ENCODE assay signal across 28 mouse cellular contexts in the genomic region with DNA sequence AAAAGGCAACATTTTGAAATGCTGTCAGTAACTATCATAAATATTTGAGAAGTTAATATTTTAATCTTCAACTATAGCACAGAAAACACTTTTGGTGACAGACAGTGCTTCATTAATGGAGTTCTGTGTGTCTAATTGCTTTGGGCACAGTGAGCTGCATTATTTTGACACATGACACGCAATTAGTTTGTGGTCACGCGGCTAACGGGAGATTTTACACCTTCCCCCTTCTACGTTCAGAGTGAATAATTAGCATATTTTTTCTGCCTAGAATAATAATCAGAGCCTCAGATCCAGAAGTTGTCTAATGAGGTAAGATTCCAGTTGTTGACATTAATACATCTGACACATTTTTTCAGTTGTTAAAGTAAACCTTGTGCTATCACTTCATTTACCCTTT.
DNase-seq lines count a peak whose midpoint lies in the region; ATAC-seq and TF ChIP-seq lines count a peak whose summit lies in the region.
"Had no signal": no experiment of that assay in that cellular context is flagged by ENCODE, and none has a peak within 500 bp of the region (broad histone marks: within the 10 kb centered on the region; RNA-seq: fewer than 3 reads in every experiment).

No protein-coding gene starts in this region.

- H3K27ac ChIP-seq in forebrain, embryonic 11.5 days (ENCODE audit: low read depth, low read length): no peak overlapping the region
- no peak overlapping the region for H3K27ac ChIP-seq in forebrain, postnatal 0 days (ENCODE audit: low read depth, low read length)
- no peak overlapping the region for H3K27ac ChIP-seq in midbrain, embryonic 15.5 days
- H3K27ac ChIP-seq in midbrain, embryonic 11.5 days (ENCODE audit: low read depth, low read length): no peak overlapping the region
- no peak overlapping the region for H3K27ac ChIP-seq in forebrain, embryonic 14.5 days (ENCODE audit: low read depth, low read length)
- H3K27ac ChIP-seq in hindbrain, embryonic 11.5 days (ENCODE audit: low read depth, low read length): no peak overlapping the region
- H3K27ac ChIP-seq: embryonic facial prominence, embryonic 12.5 days; embryonic facial prominence, embryonic 15.5 days; heart, adult 2 months; heart, embryonic 10.5 days; heart, embryonic 13.5 days; hindbrain, embryonic 12.5 days; hindbrain, embryonic 15.5 days; intestine, embryonic 15.5 days had no signal

- H3K9ac ChIP-seq in forebrain, embryonic 11.5 days (ENCODE audit: low read length): no peak overlapping the region
- no peak overlapping the region for H3K9ac ChIP-seq in forebrain, postnatal 0 days
- H3K9ac ChIP-seq in midbrain, embryonic 15.5 days: no peak overlapping the region
- no peak overlapping the region for H3K9ac ChIP-seq in midbrain, embryonic 11.5 days (ENCODE audit: low read length)
- H3K9ac ChIP-seq in forebrain, embryonic 14.5 days (ENCODE audit: low read length): no peak overlapping the region
- no peak overlapping the region for H3K9ac ChIP-seq in hindbrain, embryonic 11.5 days (ENCODE audit: low read depth, low read length)
- H3K9ac ChIP-seq: embryonic facial prominence, embryonic 12.5 days; embryonic facial prominence, embryonic 15.5 days; heart, embryonic 13.5 days; hindbrain, embryonic 12.5 days; hindbrain, embryonic 15.5 days; intestine, embryonic 15.5 days had no signal

- DNase-seq in forebrain, embryonic 11.5 days (ENCODE audit: low spot score): no peak
- DNase-seq in forebrain, postnatal 0 days: no peak
- no peak for DNase-seq in midbrain, embryonic 11.5 days (ENCODE audit: low spot score, missing footprints)
- peak; percentile 64 for DNase-seq in forebrain, embryonic 14.5 days (ENCODE audit: low spot score)
- no peak for DNase-seq in hindbrain, embryonic 11.5 days (ENCODE audit: low spot score)
- no peak for DNase-seq in B cell, adult 2 months
- DNase-seq: adrenal gland, postnatal 10 days; adrenal gland, postnatal 36 days; cerebellum, adult 11 months; cerebellum, adult 2 months; cerebellum, adult 9-11 months; cerebellum, postnatal 25 days; gastrocnemius, postnatal 10 days; gastrocnemius, postnatal 36 days; heart, adult 2 months; heart, postnatal 14 days; heart, postnatal 4 days had no signal

- TF ChIP-seq CTCF in forebrain, postnatal 0 days (IDR thresholded peaks at IDR 0.05; ENCODE audit: low read depth): no peak

- WGBS in forebrain, embryonic 11.5 days: 57% methylated on average over 5 of the region's 5 CpGs
- 32% methylated on average over 5 of the region's 5 CpGs for WGBS in forebrain, postnatal 0 days
- WGBS in midbrain, embryonic 15.5 days: 52% methylated on average over 5 of the region's 5 CpGs
- 90% methylated on average over 5 of the region's 5 CpGs for WGBS in midbrain, embryonic 11.5 days
- WGBS in forebrain, embryonic 14.5 days: 16% methylated on average over 5 of the region's 5 CpGs
- 77% methylated on average over 5 of the region's 5 CpGs for WGBS in hindbrain, embryonic 11.5 days

- H3K36me3 ChIP-seq in forebrain, embryonic 11.5 days (ENCODE audit: control insufficient read depth, insufficient read depth, low read length): no peaks in the 10 kb centered on the region
- H3K36me3 ChIP-seq in forebrain, postnatal 0 days (ENCODE audit: insufficient read depth): no peaks in the 10 kb centered on the region
- H3K36me3 ChIP-seq in midbrain, embryonic 15.5 days (replicated peaks): no peaks in the 10 kb centered on the region
- no peaks in the 10 kb centered on the region for H3K36me3 ChIP-seq in midbrain, embryonic 11.5 days (ENCODE audit: control insufficient read depth, insufficient read depth, low read length)
- H3K36me3 ChIP-seq in forebrain, embryonic 14.5 days (ENCODE audit: control insufficient read depth, insufficient read depth, low read length): no peaks in the 10 kb centered on the region
- no peaks in the 10 kb centered on the region for H3K36me3 ChIP-seq in hindbrain, embryonic 11.5 days (ENCODE audit: control insufficient read depth, insufficient read depth, low read length)
- H3K36me3 ChIP-seq: embryonic facial prominence, embryonic 12.5 days; embryonic facial prominence, embryonic 15.5 days; G1E; heart, embryonic 10.5 days; heart, embryonic 13.5 days; hindbrain, embryonic 12.5 days; hindbrain, embryonic 15.5 days; intestine, embryonic 15.5 days had no signal

- H3K4me1 ChIP-seq in forebrain, embryonic 11.5 days (replicated peaks; ENCODE audit: control insufficient read depth, insufficient read depth, low read length): 0 out of 2 replicates have a peak, but pooled peaks cover 1% of the 10 kb centered on the region
- H3K4me1 ChIP-seq in forebrain, postnatal 0 days (ENCODE audit: insufficient read depth): no peaks in the 10 kb centered on the region
- H3K4me1 ChIP-seq in midbrain, embryonic 15.5 days: no peaks in the 10 kb centered on the region
- no peaks in the 10 kb centered on the region for H3K4me1 ChIP-seq in midbrain, embryonic 11.5 days (ENCODE audit: control insufficient read depth, insufficient read depth, low read length)
- H3K4me1 ChIP-seq in forebrain, embryonic 14.5 days (ENCODE audit: control insufficient read depth, insufficient read depth, low read length): no peaks in the 10 kb centered on the region
- H3K4me1 ChIP-seq in hindbrain, embryonic 11.5 days (replicated peaks; ENCODE audit: control insufficient read depth, insufficient read depth, low read length): no peaks in the 10 kb centered on the region
- H3K4me1 ChIP-seq: embryonic facial prominence, embryonic 12.5 days; embryonic facial prominence, embryonic 15.5 days; heart, embryonic 10.5 days; heart, embryonic 13.5 days; hindbrain, embryonic 12.5 days; hindbrain, embryonic 15.5 days; intestine, embryonic 15.5 days had no signal

- ATAC-seq in forebrain, embryonic 11.5 days (replicated peaks; ENCODE audit: low FRiP score): peak; percentile 59
- no peak for ATAC-seq in forebrain, postnatal 0 days
- 0 out of 2 replicates have a peak, but pooled peaks have one; percentile 27 for ATAC-seq in midbrain, embryonic 15.5 days (replicated peaks)
- ATAC-seq in midbrain, embryonic 11.5 days (ENCODE audit: low FRiP score): no peak
- ATAC-seq in forebrain, embryonic 14.5 days: peak; percentile 77
- ATAC-seq in hindbrain, embryonic 11.5 days (ENCODE audit: low FRiP score): no peak
- ATAC-seq: intestine, embryonic 15.5 days; Patski had no signal

- H3K4me2 ChIP-seq in forebrain, embryonic 11.5 days (ENCODE audit: low read depth, low read length, severe bottlenecking): no peak overlapping the region
- H3K4me2 ChIP-seq in forebrain, postnatal 0 days (ENCODE audit: low read depth): no peak overlapping the region
- no peak overlapping the region for H3K4me2 ChIP-seq in midbrain, embryonic 15.5 days
- no peak overlapping the region for H3K4me2 ChIP-seq in midbrain, embryonic 11.5 days
- no peak overlapping the region for H3K4me2 ChIP-seq in forebrain, embryonic 14.5 days (ENCODE audit: low read length)
- no peak overlapping the region for H3K4me2 ChIP-seq in hindbrain, embryonic 11.5 days (replicated peaks; ENCODE audit: low read depth, low read length)
- H3K4me2 ChIP-seq: embryonic facial prominence, embryonic 12.5 days; embryonic facial prominence, embryonic 15.5 days; heart, embryonic 13.5 days; hindbrain, embryonic 12.5 days; hindbrain, embryonic 15.5 days; intestine, embryonic 15.5 days had no signal

- H3K27me3 ChIP-seq in forebrain, embryonic 11.5 days (ENCODE audit: control insufficient read depth, insufficient read depth, low read length): no peaks in the 10 kb centered on the region
- no peaks in the 10 kb centered on the region for H3K27me3 ChIP-seq in forebrain, postnatal 0 days (ENCODE audit: insufficient read depth, low read length)
- no peaks in the 10 kb centered on the region for H3K27me3 ChIP-seq in midbrain, embryonic 15.5 days (replicated peaks)
- H3K27me3 ChIP-seq in midbrain, embryonic 11.5 days (ENCODE audit: control insufficient read depth, insufficient read depth, low read length): no peaks in the 10 kb centered on the region
- H3K27me3 ChIP-seq in forebrain, embryonic 14.5 days (replicated peaks; ENCODE audit: control insufficient read depth, insufficient read depth, low read length): no peaks in the 10 kb centered on the region
- no peaks in the 10 kb centered on the region for H3K27me3 ChIP-seq in hindbrain, embryonic 11.5 days (ENCODE audit: control insufficient read depth, insufficient read depth, low read length)
- H3K27me3 ChIP-seq: CH12.LX; embryonic facial prominence, embryonic 12.5 days; embryonic facial prominence, embryonic 15.5 days; heart, embryonic 13.5 days; hindbrain, embryonic 12.5 days; hindbrain, embryonic 15.5 days; intestine, embryonic 15.5 days had no signal

- H3K4me3 ChIP-seq in forebrain, embryonic 11.5 days (ENCODE audit: low read depth, low read length): no peak overlapping the region
- no peak overlapping the region for H3K4me3 ChIP-seq in forebrain, postnatal 0 days (ENCODE audit: low read depth, low read length)
- no peak overlapping the region for H3K4me3 ChIP-seq in midbrain, embryonic 15.5 days
- no peak overlapping the region for H3K4me3 ChIP-seq in midbrain, embryonic 11.5 days (ENCODE audit: low read depth, low read length)
- no peak overlapping the region for H3K4me3 ChIP-seq in forebrain, embryonic 14.5 days (ENCODE audit: low read depth, low read length)
- H3K4me3 ChIP-seq in hindbrain, embryonic 11.5 days (ENCODE audit: low read depth, low read length): no peak overlapping the region
- H3K4me3 ChIP-seq: embryonic facial prominence, embryonic 12.5 days; embryonic facial prominence, embryonic 15.5 days; heart, adult 2 months; heart, embryonic 10.5 days; heart, embryonic 13.5 days; hindbrain, embryonic 12.5 days; hindbrain, embryonic 15.5 days; intestine, embryonic 15.5 days had no signal

- H3K9me3 ChIP-seq in forebrain, embryonic 11.5 days (ENCODE audit: control insufficient read depth, low read length): no peaks in the 10 kb centered on the region
- no peaks in the 10 kb centered on the region for H3K9me3 ChIP-seq in forebrain, postnatal 0 days (ENCODE audit: low read length)
- no peaks in the 10 kb centered on the region for H3K9me3 ChIP-seq in midbrain, embryonic 15.5 days
- no peaks in the 10 kb centered on the region for H3K9me3 ChIP-seq in midbrain, embryonic 11.5 days (ENCODE audit: control insufficient read depth, low read length)
- no peaks in the 10 kb centered on the region for H3K9me3 ChIP-seq in forebrain, embryonic 14.5 days (replicated peaks; ENCODE audit: control insufficient read depth, low read length)
- H3K9me3 ChIP-seq in hindbrain, embryonic 11.5 days (ENCODE audit: control insufficient read depth, low read length): no peaks in the 10 kb centered on the region
- H3K9me3 ChIP-seq: embryonic facial prominence, embryonic 12.5 days; embryonic facial prominence, embryonic 15.5 days; G1E; heart, embryonic 10.5 days; heart, embryonic 13.5 days; hindbrain, embryonic 12.5 days; hindbrain, embryonic 15.5 days; intestine, embryonic 15.5 days had no signal

Comparison
In these comparisons a context has a peak if more than half of its experiments do, and no peak if none do; other contexts are left out.
1. ATAC-seq: peak in forebrain, embryonic 11.5 days (single experiment), midbrain, embryonic 15.5 days (single experiment) and forebrain, embryonic 14.5 days (single experiment); none in forebrain, postnatal 0 days (single experiment), midbrain, embryonic 11.5 days (single experiment) and hindbrain, embryonic 11.5 days (single experiment).